ENCODE assay signal across 17 mouse cellular contexts in genomic region chr9:61667453-61668074, GRCm38 (mm10).
A peak's percentile ranks its signal among the peaks of the same experiment; 100 is the strongest.
DNase-seq lines count a peak whose midpoint lies in the region; ATAC-seq and TF ChIP-seq lines count a peak whose summit lies in the region.
"Had no signal": no experiment of that assay in that cellular context is flagged by ENCODE, and none has a peak within 500 bp of the region (broad histone marks: within the 10 kb centered on the region; RNA-seq: fewer than 3 reads in every experiment).

No protein-coding gene starts in this region.

- no peak overlapping the region for H3K9ac ChIP-seq in forebrain, embryonic 13.5 days
- H3K9ac ChIP-seq in CH12.LX (ENCODE audit: insufficient read depth, low read depth), result 0 out of 2 replicates have a peak overlapping the region, but pooled peaks have one; percentile 31
- no peak overlapping the region for H3K9ac ChIP-seq in hindbrain, embryonic 14.5 days
- H3K9ac ChIP-seq: forebrain, embryonic 12.5 days; midbrain, embryonic 12.5 days had no signal

- 0 out of 2 replicates have a peak overlapping the region, but pooled peaks have one; percentile 1 for H3K27ac ChIP-seq in forebrain, embryonic 10.5 days
- no peak overlapping the region for H3K27ac ChIP-seq in forebrain, embryonic 13.5 days
- H3K27ac ChIP-seq in CH12.LX (ENCODE audit: insufficient read depth, low read depth), result peak overlapping the region; percentile 88
- H3K27ac ChIP-seq in embryonic facial prominence, embryonic 10.5 days (replicated peaks), result no peak overlapping the region
- no peak overlapping the region for H3K27ac ChIP-seq in hindbrain, embryonic 14.5 days
- H3K27ac ChIP-seq: forebrain, embryonic 12.5 days; hindbrain, embryonic 10.5 days; midbrain, embryonic 12.5 days had no signal

- peaks cover 15% of the 10 kb centered on the region for H3K4me1 ChIP-seq in forebrain, embryonic 10.5 days
- H3K4me1 ChIP-seq in forebrain, embryonic 13.5 days, result peaks cover 6% of the 10 kb centered on the region; the same call in 1 of the 2 replicates
- H3K4me1 ChIP-seq in CH12.LX (ENCODE audit: control insufficient read depth in 1 of 2, insufficient read depth in 2 of 2), result peaks cover 55 to 85% of the 10 kb centered on the region in 2 experiments
- peaks cover 23% of the 10 kb centered on the region for H3K4me1 ChIP-seq in embryonic facial prominence, embryonic 10.5 days
- H3K4me1 ChIP-seq in hindbrain, embryonic 14.5 days (replicated peaks; ENCODE audit: control insufficient read depth, insufficient read depth, low read length), result 0 out of 2 replicates have a peak, but pooled peaks cover 3% of the 10 kb centered on the region
- H3K4me1 ChIP-seq: midbrain, embryonic 12.5 days had no signal

- no peaks in the 10 kb centered on the region for H3K36me3 ChIP-seq in forebrain, embryonic 10.5 days (replicated peaks)
- no peaks in the 10 kb centered on the region for H3K36me3 ChIP-seq in forebrain, embryonic 13.5 days (ENCODE audit: poor library complexity, severe bottlenecking)
- H3K36me3 ChIP-seq in CH12.LX (replicated peaks in 1 of 2; ENCODE audit: control insufficient read depth in 1 of 2, insufficient read depth in 1 of 2, low read length in 1 of 2), result peaks cover 0 to 2% of the 10 kb centered on the region in 2 experiments
- H3K36me3 ChIP-seq in embryonic facial prominence, embryonic 10.5 days (replicated peaks), result no peaks in the 10 kb centered on the region; the same call in 1 of the 2 replicates
- H3K36me3 ChIP-seq in hindbrain, embryonic 14.5 days (replicated peaks; ENCODE audit: control insufficient read depth, insufficient read depth), result no peaks in the 10 kb centered on the region
- H3K36me3 ChIP-seq: forebrain, embryonic 12.5 days; hindbrain, embryonic 10.5 days; midbrain, embryonic 12.5 days had no signal

- in situ Hi-C loops in CH12.LX (cut with MboI; ENCODE audit: low pct_ligation_motif_present, low pct_unique_long_range_greater_than_20kb, low sequenced_read_pairs), result no loop called here

- TF ChIP-seq RAD21 in CH12.LX (IDR thresholded peaks at IDR 0.05; ENCODE audit: low read depth, low read length), result peak; percentile 24

- DNase-seq in forebrain, embryonic 10.5 days (ENCODE audit: extremely low spot score, low spot score), result no peak
- peak; percentile 92 for DNase-seq in CH12.LX (ENCODE audit: extremely low read depth)
- DNase-seq in T-cell, adult 2 months (ENCODE audit: low spot score), result peak; percentile 37
- DNase-seq in frontal cortex, postnatal 36 days (ENCODE audit: low spot score in 2 of 2), result no peak
- no peak for DNase-seq in embryonic facial prominence, embryonic 10.5 days (ENCODE audit: low spot score)
- no peak for DNase-seq in hindbrain, embryonic 14.5 days (ENCODE audit: low spot score)
- DNase-seq: cerebellum, postnatal 10 days; embryo, embryonic 11 days; heart, adult 11 months; lung, adult 2 months; lung, postnatal 36 days had no signal

- peak; percentile 40 for TF ChIP-seq POLR2A in CH12.LX (IDR thresholded peaks at IDR 0.05; ENCODE audit: low read depth, low read length)

- TF ChIP-seq EP300 in CH12.LX (IDR thresholded peaks at IDR 0.05; ENCODE audit: low read length), result peak; percentile 90

- no peaks in the 10 kb centered on the region; the same call in 1 of the 2 replicates for H3K27me3 ChIP-seq in forebrain, embryonic 10.5 days (ENCODE audit: poor library complexity, severe bottlenecking)
- no peaks in the 10 kb centered on the region for H3K27me3 ChIP-seq in forebrain, embryonic 13.5 days
- H3K27me3 ChIP-seq in CH12.LX (replicated peaks), result no peaks in the 10 kb centered on the region
- 0 out of 2 replicates have a peak, but pooled peaks cover 3% of the 10 kb centered on the region for H3K27me3 ChIP-seq in embryonic facial prominence, embryonic 10.5 days (replicated peaks; ENCODE audit: low read depth, poor library complexity, severe bottlenecking)
- H3K27me3 ChIP-seq in hindbrain, embryonic 14.5 days (ENCODE audit: control insufficient read depth, insufficient read depth, low read length), result no peaks in the 10 kb centered on the region
- H3K27me3 ChIP-seq: midbrain, embryonic 12.5 days had no signal

- WGBS in forebrain, embryonic 10.5 days, result 65% methylated on average over 4 of the region's 4 CpGs
- WGBS in forebrain, embryonic 13.5 days, result 54% methylated on average over 4 of the region's 4 CpGs
- 65% methylated on average over 4 of the region's 4 CpGs for WGBS in embryonic facial prominence, embryonic 10.5 days
- WGBS in hindbrain, embryonic 14.5 days, result 58% methylated on average over 4 of the region's 4 CpGs

- H3K9me3 ChIP-seq in forebrain, embryonic 10.5 days, result peaks cover 7% of the 10 kb centered on the region; the same call in 1 of the 2 replicates
- H3K9me3 ChIP-seq in forebrain, embryonic 13.5 days (replicated peaks), result peaks cover 6% of the 10 kb centered on the region; the same call in 1 of the 2 replicates
- peaks cover 8% of the 10 kb centered on the region for H3K9me3 ChIP-seq in CH12.LX (replicated peaks; ENCODE audit: low read length)
- H3K9me3 ChIP-seq in embryonic facial prominence, embryonic 10.5 days, result peaks cover 7% of the 10 kb centered on the region; the same call in 1 of the 2 replicates
- no peaks in the 10 kb centered on the region for H3K9me3 ChIP-seq in hindbrain, embryonic 14.5 days (ENCODE audit: control insufficient read depth, low read length)
- H3K9me3 ChIP-seq: forebrain, embryonic 12.5 days; hindbrain, embryonic 10.5 days; midbrain, embryonic 12.5 days had no signal

- H3K4me2 ChIP-seq in forebrain, embryonic 13.5 days, result no peak overlapping the region
- peak overlapping the region; percentile 46 for H3K4me2 ChIP-seq in CH12.LX (ENCODE audit: insufficient read depth, low read depth, poor library complexity, severe bottlenecking)
- H3K4me2 ChIP-seq in hindbrain, embryonic 14.5 days (replicated peaks), result no peak overlapping the region
- H3K4me2 ChIP-seq: forebrain, embryonic 12.5 days; liver, embryonic 11.5 days; midbrain, embryonic 12.5 days had no signal

- TF ChIP-seq CTCF in CH12.LX (conservative IDR thresholded peaks at IDR 0.05 in 1 of 2, IDR thresholded peaks at IDR 0.05 in 1 of 2; ENCODE audit: low read depth in 2 of 2, low read length in 2 of 2), result no peak

- no peak overlapping the region for H3K4me3 ChIP-seq in forebrain, embryonic 10.5 days
- no peak overlapping the region for H3K4me3 ChIP-seq in forebrain, embryonic 13.5 days
- H3K4me3 ChIP-seq in CH12.LX (replicated peaks in 1 of 3; ENCODE audit: low read depth in 2 of 3, low read length in 2 of 3, poor library complexity in 1 of 3), result no peak overlapping the region
- no peak overlapping the region for H3K4me3 ChIP-seq in embryonic facial prominence, embryonic 10.5 days
- no peak overlapping the region for H3K4me3 ChIP-seq in hindbrain, embryonic 14.5 days (replicated peaks; ENCODE audit: low read length)
- H3K4me3 ChIP-seq: forebrain, embryonic 12.5 days; hindbrain, embryonic 10.5 days; midbrain, embryonic 12.5 days had no signal

- no peaks in the 10 kb centered on the region for H3K79me2 ChIP-seq in CH12.LX (replicated peaks; ENCODE audit: control insufficient read depth, extremely low read depth, insufficient read depth, poor library complexity, severe bottlenecking)

- ATAC-seq in forebrain, embryonic 13.5 days, result no peak
- ATAC-seq in neutrophil, adult 5-6 weeks (ENCODE audit: extremely low read depth, insufficient number of reproducible peaks, low FRiP score, poor library complexity, severe bottlenecking), result peak; percentile 43
- ATAC-seq in hindbrain, embryonic 14.5 days (ENCODE audit: low FRiP score), result no peak

- dilution Hi-C loops in CH12.LX (cut with MboI; ENCODE audit: extremely low pct_ligation_motif_present, extremely low pct_unique_long_range_greater_than_20kb, low sequenced_read_pairs), result no loop called here

TF ChIP-seq in CH12.LX, 34 proteins besides CTCF, POLR2A, EP300 and RAD21:
- peak; percentile 93 for TF ChIP-seq MEF2A (IDR thresholded peaks at IDR 0.05; ENCODE audit: borderline replicate concordance, low read depth, low read length)
- peak; percentile 95 for TF ChIP-seq IRF4 (IDR thresholded peaks at IDR 0.05; ENCODE audit: low read depth, low read length)
- no peak for TF ChIP-seq USF1 (IDR thresholded peaks at IDR 0.05; ENCODE audit: low read depth, low read length)
- peak; percentile 99 for TF ChIP-seq CHD1 (IDR thresholded peaks at IDR 0.05; ENCODE audit: low read depth, low read length)
- peak; percentile 98 for TF ChIP-seq ETS1 (conservative IDR thresholded peaks at IDR 0.05; ENCODE audit: low read depth, low read length)
- peak; percentile 94 for TF ChIP-seq BHLHE40 (IDR thresholded peaks at IDR 0.05; ENCODE audit: low read depth, low read length)
- TF ChIP-seq CHD2 (IDR thresholded peaks at IDR 0.05; ENCODE audit: low read length), result peak; percentile 73
- TF ChIP-seq MAZ (IDR thresholded peaks at IDR 0.05; ENCODE audit: low read depth, low read length), result no peak
- peak; percentile 94 for TF ChIP-seq TCF12 (IDR thresholded peaks at IDR 0.05; ENCODE audit: low read depth, low read length)
- TF ChIP-seq ZNF384 (IDR thresholded peaks at IDR 0.05; ENCODE audit: low read depth, low read length), result peak; percentile 38; the same call in 1 of the 2 replicates
- peak; percentile 85 for TF ChIP-seq MYC (IDR thresholded peaks at IDR 0.05; ENCODE audit: low read depth, low read length)
- TF ChIP-seq ZC3H11A (IDR thresholded peaks at IDR 0.05; ENCODE audit: low read depth, low read length), result no peak
- peak; percentile 78 for TF ChIP-seq MAX (IDR thresholded peaks at IDR 0.05; ENCODE audit: low read length)
- TF ChIP-seq MXI1 (IDR thresholded peaks at IDR 0.05; ENCODE audit: low read depth, low read length), result peak; percentile 18; the same call in 1 of the 2 replicates
- TF ChIP-seq NELFE (IDR thresholded peaks at IDR 0.05; ENCODE audit: low read depth, low read length), result no peak
- no peak for TF ChIP-seq JUN (IDR thresholded peaks at IDR 0.05; ENCODE audit: insufficient read depth, low read depth, low read length)
- TF ChIP-seq HCFC1 (IDR thresholded peaks at IDR 0.05; ENCODE audit: low read depth, low read length), result no peak
- peak; percentile 76 for TF ChIP-seq TBP (conservative IDR thresholded peaks at IDR 0.05; ENCODE audit: low read depth, low read length)
- TF ChIP-seq JUND (conservative IDR thresholded peaks at IDR 0.05; ENCODE audit: low read depth, low read length), result peak; percentile 55; the same call in 1 of the 2 replicates
- peak; percentile 61; the same call in 1 of the 2 replicates for TF ChIP-seq MAFK (IDR thresholded peaks at IDR 0.05; ENCODE audit: insufficient replicate concordance, low read length)

Comparison
In these comparisons a context has a peak if more than half of its experiments do, and no peak if none do; other contexts are left out.
1. H3K27ac ChIP-seq: peak in forebrain, embryonic 10.5 days (single experiment) and CH12.LX (single experiment); none in forebrain, embryonic 13.5 days (single experiment), embryonic facial prominence, embryonic 10.5 days (single experiment) and hindbrain, embryonic 14.5 days (single experiment).
2. DNase-seq: peak in CH12.LX (single experiment) and T-cell, adult 2 months (single experiment); none in forebrain, embryonic 10.5 days (single experiment), frontal cortex, postnatal 36 days (0 of 2), embryonic facial prominence, embryonic 10.5 days (single experiment) and hindbrain, embryonic 14.5 days (single experiment).